Mouse (Mus musculus) midbrain, embryonic 10.5 days (tissue): ENCODE data around the gene Aldh3b2. TPM values are rescaled to one million over a fixed set of nuclear protein-coding genes. Genes with fewer than 3 reads are reported as not detected.
A peak's percentile ranks its signal among the peaks of the same experiment; 100 is the strongest.

Source experiments
- DNase-seq: peaks from one replicate; pipeline ENCODE4 v3.0.0-alpha.2; 2017; ENCODE audit warnings: low spot score
- H3K27ac ChIP-seq: fragments of 300-500 bp; sonication (generic); replicated peaks from 2 replicates; pipeline ENCODE4 v1.5.1; 2016; ENCODE audit warnings: mild to moderate bottlenecking
- H3K27me3 ChIP-seq: fragments of 300-500 bp; sonication (generic); 2 replicates; pipeline ENCODE4 v1.6.1; 2016; ENCODE audit warnings: low read depth, mild to moderate bottlenecking; ENCODE audit not compliant: poor library complexity, severe bottlenecking
- H3K36me3 ChIP-seq: fragments of 300-500 bp; sonication (generic); 2 replicates; pipeline ENCODE4 v1.6.1; 2016; ENCODE audit warnings: mild to moderate bottlenecking, moderate library complexity
- H3K4me1 ChIP-seq: fragments of 300-500 bp; sonication (generic); 2 replicates; pipeline ENCODE4 v1.6.1; 2016
- H3K4me3 ChIP-seq: fragments of 300-500 bp; sonication (generic); 2 replicates; pipeline ENCODE4 v1.5.1; 2016; ENCODE audit warnings: mild to moderate bottlenecking, moderate library complexity
- H3K9me3 ChIP-seq: fragments of 300-500 bp; sonication (generic); replicated peaks from 2 replicates; pipeline ENCODE4 v1.6.1; 2016; ENCODE audit warnings: mild to moderate bottlenecking
- WGBS: fragments of 180-500 bp; shearing (Covaris S2); methylation state at CpG from one replicate; pipeline ENCODE4 v1.1.7; 2016; 5-methylcytosine and 5-hydroxymethylcytosine counted together
- polyA plus RNA-seq: library from polyadenylated mRNA; unstranded; fragments of >200 nt; fragmentation: Nextera tagmentation; extraction: Ambion mirVana; gene quantifications from 2 replicates; pipeline ENCODE4 v1.2.1, GENCODE M21; 2016

The Aldh3b2 gene
- polyA plus RNA-seq, 1 experiment from 2014 or later, result 0.35 TPM

DNA sequence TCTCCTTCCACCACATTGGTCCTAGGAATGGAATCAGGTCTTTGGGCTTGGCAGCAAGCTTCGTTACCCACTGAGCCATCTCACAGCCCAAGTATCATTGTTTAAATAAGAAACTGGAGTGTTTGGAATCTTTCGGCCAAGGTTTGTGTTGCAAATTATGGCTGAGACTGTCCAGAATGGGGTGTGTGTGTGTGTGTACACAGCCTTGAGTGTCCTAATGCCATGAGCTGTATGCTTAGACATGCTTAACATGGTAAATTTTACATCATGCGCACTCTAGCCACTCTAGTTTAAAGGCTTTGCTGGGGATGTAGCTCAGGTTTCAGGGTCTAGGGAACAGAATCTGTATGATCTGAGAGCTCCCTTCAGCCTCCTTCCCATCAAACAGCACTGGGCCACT lies 23.4 kb downstream of the Aldh3b2 start:
- H3K9me3 ChIP-seq, result no peaks in the 10 kb centered on the region
- WGBS, result 83% methylated on average over 3 of the region's 3 CpGs
- DNase-seq, result no peak

DNA sequence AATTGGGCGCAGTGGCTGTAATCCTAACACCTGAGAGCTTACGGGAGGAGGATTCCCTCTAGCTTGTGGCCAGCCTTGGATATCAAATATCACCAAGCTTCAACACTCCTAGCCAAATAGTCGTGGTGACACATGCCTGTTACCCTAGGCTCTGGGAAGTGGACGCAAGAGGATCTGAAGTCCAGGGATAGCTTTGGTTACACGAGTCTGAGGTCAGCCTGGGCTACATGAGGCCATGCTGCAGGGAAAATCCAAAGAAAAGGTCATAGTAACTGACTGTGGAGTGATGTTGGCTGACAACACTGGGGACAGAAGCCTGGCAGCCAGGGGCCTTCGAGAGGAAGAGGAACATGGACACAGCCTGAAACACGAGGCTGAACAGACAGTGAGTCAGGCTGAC lies 24.0 kb downstream of the Aldh3b2 start:
- H3K27ac ChIP-seq, result no peak overlapping the region
- H3K9me3 ChIP-seq, result no peaks in the 10 kb centered on the region
- no peak for DNase-seq
- no peaks in the 10 kb centered on the region for H3K36me3 ChIP-seq
- WGBS, result 79% methylated on average over 7 of the region's 7 CpGs
- peaks cover 7% of the 10 kb centered on the region for H3K27me3 ChIP-seq
- no peak overlapping the region for H3K4me3 ChIP-seq
- peaks cover 35% of the 10 kb centered on the region for H3K4me1 ChIP-seq

More for the DNA sequence above, 23.4 kb downstream of the Aldh3b2 start:
- no peaks in the 10 kb centered on the region for H3K36me3 ChIP-seq
- H3K27me3 ChIP-seq, result peaks cover 12% of the 10 kb centered on the region
- no peak overlapping the region for H3K27ac ChIP-seq
- peaks cover 29% of the 10 kb centered on the region for H3K4me1 ChIP-seq
- H3K4me3 ChIP-seq, result no peak overlapping the region

DNA sequence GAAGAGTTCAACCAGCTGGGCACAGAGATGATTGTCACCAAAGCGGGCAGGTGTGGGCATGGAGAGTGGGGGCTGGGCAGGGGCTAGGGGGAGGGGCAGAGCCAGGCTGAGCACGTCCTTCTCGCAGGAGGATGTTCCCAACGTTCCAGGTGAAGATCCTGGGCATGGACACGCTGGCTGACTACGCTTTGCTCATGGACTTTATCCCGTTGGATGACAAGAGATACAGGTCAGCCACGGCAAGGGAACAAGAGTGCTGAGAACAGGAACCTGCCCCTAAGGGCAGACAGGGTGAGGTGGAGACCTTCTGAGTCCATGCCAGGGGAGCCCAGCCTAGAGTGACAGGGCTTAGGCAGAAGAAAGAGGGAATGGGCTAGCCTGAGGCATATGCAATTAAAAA lies 24.6 kb downstream of the Aldh3b2 start:
- peaks cover 42% of the 10 kb centered on the region for H3K4me1 ChIP-seq
- no peaks in the 10 kb centered on the region for H3K36me3 ChIP-seq
- H3K9me3 ChIP-seq, result no peaks in the 10 kb centered on the region
- H3K27ac ChIP-seq, result no peak overlapping the region
- peaks cover 12% of the 10 kb centered on the region for H3K27me3 ChIP-seq
- H3K4me3 ChIP-seq, result no peak overlapping the region
- no peak for DNase-seq
- WGBS, result 80% methylated on average over 8 of the region's 8 CpGs

DNA sequence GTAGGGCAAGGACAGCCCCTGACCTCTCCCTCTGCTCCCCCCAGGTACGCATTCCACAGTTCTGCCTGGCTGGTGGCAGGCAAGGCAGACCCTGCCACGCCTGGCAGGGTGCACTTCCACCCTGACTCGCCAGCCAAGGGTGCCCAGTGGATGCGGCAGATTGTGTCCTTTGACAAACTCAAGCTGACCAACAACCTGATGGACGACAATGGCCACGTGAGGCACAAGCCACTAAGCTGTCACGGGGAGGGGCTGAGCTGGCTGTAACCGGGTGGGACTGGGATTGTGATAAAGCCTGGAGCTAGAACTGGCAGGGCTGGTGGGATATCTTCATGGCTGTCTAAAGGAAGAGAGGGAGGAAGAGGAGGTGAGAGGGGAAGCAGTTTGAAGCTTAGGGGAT lies 25.1 kb downstream of the Aldh3b2 start:
- Histone ChIP-seq H3K4me3 (no peak overlapping the region), H3K36me3 (no peaks in the 10 kb centered on the region), H3K4me1 (peaks cover 42% of the 10 kb centered on the region), H3K27ac (no peak overlapping the region), H3K27me3 (peaks cover 14% of the 10 kb centered on the region), H3K9me3 (no peaks in the 10 kb centered on the region)
- DNase-seq, result no peak
- WGBS, result 66% methylated on average over 8 of the region's 8 CpGs

DNA sequence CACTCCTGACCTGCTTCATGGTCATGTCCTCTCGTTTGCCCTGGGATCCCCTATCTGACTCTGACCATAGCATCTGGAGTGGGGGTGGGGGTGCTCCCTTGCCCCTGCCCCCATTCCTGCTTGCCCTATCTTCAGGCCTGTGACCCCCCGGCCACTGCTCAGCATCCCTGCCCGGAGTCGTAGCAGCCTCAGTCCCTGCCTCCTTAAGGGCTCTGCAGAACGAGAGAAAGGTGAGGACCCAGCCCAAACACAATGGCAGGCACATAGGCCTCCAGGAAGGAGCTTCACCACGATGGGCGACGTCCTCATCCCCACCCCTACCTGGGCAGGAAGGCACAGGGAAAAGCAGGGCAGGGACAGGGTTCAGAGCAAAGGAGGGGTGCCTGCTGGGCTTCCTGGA lies 26.2 kb downstream of the Aldh3b2 start:
- no peak for DNase-seq
- WGBS, result 82% methylated on average over 8 of the region's 8 CpGs
- peak overlapping the region; percentile 7; the same call in 1 of the 2 replicates for H3K27ac ChIP-seq
- no peaks in the 10 kb centered on the region for H3K9me3 ChIP-seq
- H3K36me3 ChIP-seq, result no peaks in the 10 kb centered on the region
- H3K4me1 ChIP-seq, result peaks cover 36% of the 10 kb centered on the region
- H3K4me3 ChIP-seq, result no peak overlapping the region
- H3K27me3 ChIP-seq, result peaks cover 14% of the 10 kb centered on the region

DNA sequence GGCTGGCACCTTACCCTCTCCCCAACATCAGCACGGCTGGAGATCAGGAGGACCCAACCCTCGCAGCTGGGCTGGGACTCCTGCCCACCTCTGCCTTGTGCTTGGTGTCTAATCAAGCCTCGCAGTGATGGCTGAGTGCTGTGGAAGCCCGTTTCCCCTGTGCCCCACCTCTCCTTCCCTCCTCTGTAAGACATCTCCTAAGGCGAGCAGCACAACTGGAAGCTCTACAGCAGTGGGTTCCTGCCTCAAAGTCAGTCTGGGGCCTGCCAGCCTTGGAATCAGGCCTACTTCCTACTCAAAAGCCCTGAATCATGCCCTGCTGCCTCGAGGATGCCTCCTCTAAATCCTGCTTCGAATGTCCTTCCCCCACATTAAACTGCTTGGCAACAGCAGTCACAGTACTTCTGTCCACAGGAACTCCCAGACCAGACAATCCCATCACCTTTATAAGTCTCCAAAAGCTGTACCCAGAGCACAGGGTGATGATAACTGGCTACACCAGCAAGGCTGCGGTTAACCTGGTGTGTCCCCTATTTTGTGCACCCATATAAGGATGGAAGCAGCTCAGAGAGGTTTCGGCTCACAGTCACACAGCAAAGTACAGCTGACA lies 27.1 kb downstream of the Aldh3b2 start:
- Histone ChIP-seq H3K4me3 (peak overlapping the region; percentile 86), H3K36me3 (no peaks in the 10 kb centered on the region), H3K9me3 (no peaks in the 10 kb centered on the region), H3K27me3 (peaks cover 14% of the 10 kb centered on the region), H3K4me1 (peaks cover 36% of the 10 kb centered on the region), H3K27ac (peak overlapping the region; percentile 38; the same call in 1 of the 2 replicates)
- no peak for DNase-seq
- 89% methylated on average over 9 of the region's 9 CpGs for WGBS

DNA sequence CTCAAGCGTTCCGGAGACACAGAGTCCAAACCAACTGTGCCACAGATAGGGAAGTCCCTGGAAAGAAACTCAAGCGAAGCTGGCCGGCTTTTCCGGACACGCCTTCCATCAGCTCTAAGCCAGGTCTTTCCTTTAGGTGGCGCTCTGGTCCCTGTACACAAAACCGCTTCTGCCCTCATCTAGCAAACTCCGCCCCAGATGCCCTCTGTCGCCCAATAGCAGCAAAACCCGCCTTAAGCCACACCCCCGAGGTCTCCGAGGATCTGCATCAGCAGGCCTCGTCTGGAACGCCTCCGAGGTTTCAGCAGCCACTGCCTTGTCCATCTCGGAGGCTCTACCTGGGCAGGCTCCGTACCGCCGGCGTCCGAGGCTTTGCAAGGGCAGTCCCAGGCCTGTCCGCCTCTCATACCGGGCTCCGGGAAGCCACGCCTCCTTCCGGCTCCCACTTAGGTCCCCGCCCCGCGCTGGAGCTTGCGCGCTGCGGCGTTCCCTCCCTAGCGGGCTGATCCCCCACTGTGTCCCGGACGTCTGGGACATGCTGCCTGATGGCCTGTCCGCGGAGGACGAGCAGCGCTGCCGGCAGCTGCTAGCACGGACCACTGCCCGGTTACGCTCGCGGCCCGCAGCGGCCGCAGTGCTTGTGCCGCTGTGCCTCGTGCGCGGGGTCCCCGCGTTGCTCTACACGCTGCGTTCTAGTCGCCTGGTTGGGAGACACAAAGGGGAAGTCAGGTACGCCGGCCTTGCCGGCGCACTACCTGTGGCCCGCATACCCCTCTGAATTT lies 28.2 kb downstream of the Aldh3b2 start, which contains the start of the genes Nudt8 and Gm49405:
TSS of gene Nudt8 (plus strand) at position 462 of the 782 bp plus-strand sequence.
TSS of gene Gm49405 (plus strand) at position 508 of the 782 bp plus-strand sequence.
- peak within 1 kb of the TSS; percentile 86 for H3K4me3 ChIP-seq
- WGBS, result under 1% methylated on average over 64 of the region's 64 CpGs
- H3K36me3 ChIP-seq, result peaks cover 4% of the 10 kb centered on the region
- H3K27ac ChIP-seq, result peak within 1 kb of the TSS; percentile 92
- H3K9me3 ChIP-seq, result no peaks in the 10 kb centered on the region
- peaks cover 32% of the 10 kb centered on the region for H3K4me1 ChIP-seq
- H3K27me3 ChIP-seq, result peaks cover 14% of the 10 kb centered on the region
- DNase-seq, result peak; percentile 97

DNA sequence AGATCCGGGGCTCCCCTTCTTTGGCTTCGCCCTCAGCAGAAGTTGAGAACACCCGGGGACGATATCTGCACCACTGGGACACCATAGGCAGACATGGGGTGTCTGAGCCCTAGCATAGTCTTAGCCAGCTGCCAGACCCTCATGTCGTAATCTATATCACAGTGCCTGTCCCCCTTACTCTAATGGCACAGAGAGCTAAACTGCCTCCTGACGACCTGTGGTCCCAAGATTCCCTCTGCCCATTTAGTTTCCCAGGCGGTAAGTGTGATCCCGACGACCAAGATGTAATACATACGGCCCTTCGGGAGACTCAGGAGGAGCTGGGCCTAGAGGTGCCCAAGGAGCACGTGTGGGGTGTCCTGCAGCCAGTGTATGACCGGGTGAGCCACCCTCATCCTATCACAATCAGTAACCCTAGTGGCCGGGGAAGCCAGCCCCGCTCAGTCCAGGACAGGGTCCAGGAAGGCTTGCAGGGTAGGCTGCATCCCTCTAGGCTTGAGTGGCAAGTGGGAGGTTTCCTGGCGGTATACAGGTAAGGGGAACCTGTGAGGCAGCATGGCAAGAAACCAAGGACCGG lies 28.9 kb downstream of the Aldh3b2 start:
- DNase-seq, result peak; percentile 42
- whole genome bisulfite sequencing, result 20% methylated on average over 17 of the region's 17 CpGs
- peak overlapping the region; percentile 86 for H3K4me3 ChIP-seq
- H3K36me3 ChIP-seq, result peaks cover 8% of the 10 kb centered on the region
- H3K9me3 ChIP-seq, result no peaks in the 10 kb centered on the region
- peaks cover 32% of the 10 kb centered on the region for H3K4me1 ChIP-seq
- peak overlapping the region; percentile 92 for H3K27ac ChIP-seq
- H3K27me3 ChIP-seq, result peaks cover 14% of the 10 kb centered on the region

DNA sequence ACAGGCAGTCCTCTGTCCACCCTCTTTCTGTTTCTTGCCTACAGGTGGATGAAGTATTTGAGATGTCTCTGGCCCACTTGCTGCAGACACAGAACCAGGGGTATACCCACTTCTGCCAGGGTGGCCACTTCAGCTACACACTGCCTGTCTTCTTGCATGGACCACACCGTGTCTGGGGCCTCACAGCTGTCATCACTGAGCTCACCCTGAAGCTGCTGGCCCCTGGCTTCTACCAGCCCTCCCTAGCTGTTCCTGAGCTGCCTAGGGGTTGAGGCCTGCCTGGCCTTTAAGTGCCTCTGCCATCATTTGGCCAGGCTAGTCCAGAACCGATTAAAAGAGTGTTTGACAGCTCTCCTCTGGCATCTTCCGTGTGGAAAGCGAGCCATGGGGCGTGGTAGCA lies 29.6 kb downstream of the Aldh3b2 start:
- WGBS, result 90% methylated on average over 5 of the region's 5 CpGs
- Histone ChIP-seq H3K27me3 (peaks cover 14% of the 10 kb centered on the region), H3K4me3 (peak overlapping the region; percentile 86; the same call in 1 of the 2 replicates), H3K36me3 (peaks cover 16% of the 10 kb centered on the region), H3K4me1 (peaks cover 32% of the 10 kb centered on the region), H3K27ac (no peak overlapping the region; the same call in 1 of the 2 replicates), H3K9me3 (no peaks in the 10 kb centered on the region)
- DNase-seq, result no peak

DNA sequence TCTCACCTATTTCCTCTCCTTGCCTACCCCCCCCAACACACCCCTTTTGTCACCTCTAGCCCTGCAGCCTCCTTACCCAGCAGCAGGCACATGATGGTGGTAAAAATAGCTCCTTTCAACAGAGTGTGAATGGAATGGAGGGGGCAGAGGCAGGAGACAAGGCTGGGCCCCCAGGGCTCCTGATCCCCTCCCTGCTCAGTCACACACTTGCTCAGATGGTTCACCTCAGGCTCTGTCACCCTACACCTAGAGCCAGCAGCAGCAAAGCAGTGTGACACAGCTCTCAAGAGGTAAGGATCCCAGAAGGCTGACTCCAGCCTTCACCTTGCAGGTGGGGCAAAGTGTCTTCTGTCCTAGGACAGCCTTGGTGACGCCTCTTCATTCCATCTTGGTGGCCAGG lies 31.0 kb downstream of the Aldh3b2 start, which contains the start of gene Doc2g:
TSS of gene Doc2g (plus strand) at position 202 of the 400 bp plus-strand sequence.
- peaks cover 29% of the 10 kb centered on the region for H3K36me3 ChIP-seq
- H3K4me3 ChIP-seq, result no peak within 1 kb of the TSS
- whole genome bisulfite sequencing, result 85% methylated on average over 1 of the region's 1 CpGs
- DNase-seq, result no peak
- H3K9me3 ChIP-seq, result no peaks in the 10 kb centered on the region
- peaks cover 14% of the 10 kb centered on the region for H3K27me3 ChIP-seq
- H3K4me1 ChIP-seq, result peaks cover 32% of the 10 kb centered on the region
- no peak within 1 kb of the TSS for H3K27ac ChIP-seq

DNA sequence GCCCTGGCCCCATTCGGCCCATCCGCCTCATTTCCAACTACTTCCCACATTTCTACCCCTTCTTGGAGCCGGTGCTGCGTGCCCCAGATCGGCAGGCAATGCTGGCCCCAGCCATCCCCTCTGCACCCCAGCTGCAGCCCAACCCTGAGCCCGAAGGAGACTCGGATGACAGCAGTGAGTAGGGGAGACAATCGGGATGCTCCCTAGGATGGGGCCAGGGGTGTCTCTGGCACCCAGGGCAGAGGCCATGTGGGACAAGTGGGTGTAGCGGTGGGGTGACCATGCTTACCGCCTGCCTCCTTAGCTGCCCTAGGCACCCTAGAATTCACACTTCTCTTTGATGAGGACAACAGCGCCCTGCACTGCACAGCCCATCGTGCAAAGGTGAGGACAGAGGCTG lies 31.5 kb downstream of the Aldh3b2 start:
- peaks cover 27% of the 10 kb centered on the region for H3K4me1 ChIP-seq
- no peak overlapping the region for H3K4me3 ChIP-seq
- peaks cover 34% of the 10 kb centered on the region for H3K36me3 ChIP-seq
- no peak overlapping the region for H3K27ac ChIP-seq
- 80% methylated on average over 12 of the region's 12 CpGs for WGBS
- peaks cover 14% of the 10 kb centered on the region for H3K27me3 ChIP-seq
- no peak for DNase-seq
- no peaks in the 10 kb centered on the region for H3K9me3 ChIP-seq

DNA sequence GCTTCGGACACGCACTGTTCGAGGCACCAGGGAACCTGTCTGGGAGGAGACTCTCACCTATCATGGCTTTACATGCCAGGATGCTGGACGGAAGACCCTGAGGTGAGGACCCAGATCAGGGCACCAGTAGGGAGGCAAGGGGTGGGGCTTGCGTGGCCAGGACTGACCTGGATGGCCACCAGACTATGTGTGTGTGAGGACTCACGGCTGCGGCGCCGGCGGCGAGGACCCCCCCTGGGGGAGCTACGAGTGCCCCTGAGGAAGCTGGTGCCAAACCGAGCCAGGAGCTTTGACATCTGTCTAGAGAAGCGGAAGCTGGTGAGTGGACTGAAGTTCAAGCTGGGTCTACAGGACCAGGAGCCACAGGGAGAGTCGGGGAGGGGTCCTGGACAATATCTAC lies 32.2 kb downstream of the Aldh3b2 start:
- no peak overlapping the region for H3K4me3 ChIP-seq
- H3K9me3 ChIP-seq, result no peaks in the 10 kb centered on the region
- DNase-seq, result no peak
- H3K4me1 ChIP-seq, result peaks cover 22% of the 10 kb centered on the region
- peaks cover 41% of the 10 kb centered on the region for H3K36me3 ChIP-seq
- peaks cover 7% of the 10 kb centered on the region for H3K27me3 ChIP-seq
- no peak overlapping the region for H3K27ac ChIP-seq
- WGBS, result 85% methylated on average over 15 of the region's 15 CpGs
